Mouse (Mus musculus) heart, postnatal 0 days (tissue): ENCODE data around the gene Klhl26.

Source experiments
- CTCF ChIP-seq: IDR thresholded peaks from 2 replicates; pipeline ENCODE4 v1.5.1; 2016; ENCODE audit warnings: antibody characterized with exemption, control low read depth, low read depth
- EP300 ChIP-seq: IDR thresholded peaks from 2 replicates; pipeline ENCODE4 v1.6.1; 2016; ENCODE audit warnings: antibody characterized with exemption, low read depth

DNA sequence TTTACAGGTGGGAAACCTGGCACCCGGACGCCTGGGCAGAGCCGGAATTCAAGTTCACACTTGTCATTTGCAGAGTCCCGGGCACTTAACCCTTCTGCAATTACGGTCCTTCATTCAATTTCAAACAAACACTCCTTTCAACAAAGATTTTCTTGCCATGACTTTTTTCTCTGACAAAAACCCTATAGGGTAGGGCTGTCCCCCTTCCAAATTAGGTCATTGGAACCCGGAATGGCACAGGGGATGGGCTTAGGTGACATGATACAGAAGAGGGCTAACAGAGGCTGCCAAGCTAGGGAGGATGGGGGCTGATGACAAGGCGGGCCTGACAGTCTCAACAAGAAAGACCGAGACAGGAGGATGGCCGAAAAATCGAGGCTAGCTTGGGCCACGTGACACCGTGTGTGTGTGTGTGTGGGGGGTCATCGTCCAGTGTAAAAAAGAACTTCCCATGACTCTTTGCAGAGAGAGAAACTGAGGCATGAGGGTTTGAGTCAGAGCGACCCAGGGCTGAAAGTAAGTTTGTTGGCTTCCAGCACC lies 12.2 kb upstream of the Klhl26 start:
- TF ChIP-seq CTCF = no peak
- no peak for TF ChIP-seq EP300
